Mouse (Mus musculus) frontal cortex, postnatal 10 days (tissue): ENCODE results near the gene Frat2.

ENCODE experiments used
- DNase-seq, 2 experiments: peaks; one replicate each; pipeline ENCODE4 v3.0.0; 2022; ENCODE audit warnings: low spot score in 2 of 2, mixed read lengths in 1 of 2

The Frat2 gene

DNA sequence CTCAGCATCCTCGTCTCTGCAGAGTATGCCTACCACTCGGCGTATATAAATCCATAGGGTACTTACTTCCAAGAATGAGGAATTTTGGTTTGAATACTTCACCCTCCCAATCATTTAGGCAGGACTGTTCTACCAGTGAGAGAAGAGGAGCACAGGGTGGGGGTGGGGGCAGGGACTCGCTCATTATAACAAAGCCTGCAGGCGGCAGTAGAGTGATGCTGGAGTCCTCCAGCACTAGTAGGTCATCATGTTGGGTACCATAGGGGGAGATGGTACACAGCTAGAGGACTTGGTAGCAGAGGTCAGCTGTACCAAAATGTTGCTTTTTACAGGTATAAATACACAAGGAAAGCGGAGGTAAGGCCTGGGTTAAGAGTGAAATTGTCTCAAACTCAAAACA is 3.6 kb downstream of the Frat2 start:
- no peak for DNase-seq

DNA sequence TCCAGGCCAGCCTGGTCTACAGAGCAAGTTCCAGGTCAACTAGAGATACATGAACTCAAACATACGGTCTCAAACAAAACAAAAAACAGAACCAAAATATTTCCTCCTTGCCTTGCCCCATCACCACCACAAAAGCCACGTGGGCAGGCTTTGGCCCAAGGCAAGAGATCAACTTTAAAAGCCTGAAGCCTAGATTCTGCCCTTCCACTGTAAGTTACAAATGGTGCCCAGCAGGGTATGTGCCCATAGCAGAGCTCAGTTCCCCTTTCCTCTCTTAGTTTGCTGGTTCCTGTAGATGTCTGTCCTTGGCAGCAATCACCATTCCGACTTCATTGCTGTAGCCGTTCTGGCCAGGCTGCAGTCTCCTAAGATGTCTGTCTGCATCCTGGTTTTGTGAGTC is 5.2 kb downstream of the Frat2 start:
- no peak for DNase-seq

DNA sequence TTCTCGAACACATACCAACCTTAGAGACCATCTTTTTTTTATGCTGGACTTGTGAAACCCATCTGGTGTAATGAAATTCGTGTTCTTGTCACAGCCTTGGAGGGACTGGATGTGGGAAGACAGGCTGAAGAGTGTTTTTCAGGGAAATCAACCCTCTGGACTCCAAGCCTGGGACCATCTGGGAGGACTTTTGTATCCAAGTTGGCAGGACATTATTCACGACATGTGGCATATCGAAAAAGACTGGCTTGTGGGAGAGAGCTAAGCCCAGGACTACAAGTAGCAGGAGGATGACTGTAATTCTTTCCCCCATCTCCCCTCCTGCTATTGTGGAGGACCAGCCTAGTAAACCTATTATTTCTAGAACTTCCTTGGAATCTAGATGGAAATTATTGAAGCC is 5.7 kb downstream of the Frat2 start:
- DNase-seq: no peak

DNA sequence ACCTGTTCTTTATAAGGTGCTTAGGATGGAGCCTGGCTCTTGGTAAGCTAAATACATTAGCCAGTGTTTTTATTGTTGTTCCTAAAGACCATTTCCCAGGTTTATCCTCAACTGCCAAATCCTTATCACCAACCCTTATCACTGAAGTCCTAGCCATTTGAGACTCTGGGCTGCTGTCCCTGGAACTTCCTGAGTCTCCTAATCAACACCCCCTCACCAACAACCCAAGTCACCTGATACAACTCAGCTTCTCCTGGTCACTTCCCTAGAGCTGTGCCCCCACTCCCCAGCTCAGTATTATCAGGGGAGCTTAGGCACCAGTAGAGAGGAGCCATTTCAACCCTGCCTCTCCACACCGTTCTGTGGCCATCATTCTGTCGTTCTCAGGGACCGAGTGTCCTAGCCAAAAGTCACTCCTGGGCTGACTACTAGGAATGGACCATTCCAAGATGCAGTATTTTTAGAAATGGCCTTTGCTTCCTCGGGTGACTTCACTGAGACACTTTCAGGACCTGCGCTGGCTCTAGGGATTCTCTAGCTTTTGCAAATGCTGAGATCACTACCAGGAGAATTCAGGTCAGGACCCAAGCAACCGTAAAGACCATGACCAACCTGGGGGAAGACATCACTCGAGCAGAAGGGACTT is 6.7 kb downstream of the Frat2 start:
- DNase-seq: no peak

DNA sequence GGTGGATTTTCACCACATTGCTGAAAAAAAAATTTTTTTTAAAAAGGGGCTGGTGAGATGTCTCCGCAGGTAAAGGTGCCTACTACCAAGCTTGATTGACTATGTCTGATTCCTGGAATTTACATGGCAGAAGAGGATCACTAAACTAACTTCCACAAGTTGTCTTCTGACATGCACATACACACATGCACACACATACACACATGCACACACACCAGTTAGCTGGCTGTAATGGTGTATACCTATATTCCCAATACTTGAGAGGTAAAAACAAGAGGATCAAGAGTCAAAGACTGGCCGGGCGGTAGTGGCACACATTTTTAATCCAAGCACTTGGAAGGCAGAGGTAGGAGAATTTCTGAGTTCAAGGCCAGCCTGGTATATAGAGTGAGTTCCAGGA is 8.2 kb downstream of the Frat2 start:
- no peak for DNase-seq

DNA sequence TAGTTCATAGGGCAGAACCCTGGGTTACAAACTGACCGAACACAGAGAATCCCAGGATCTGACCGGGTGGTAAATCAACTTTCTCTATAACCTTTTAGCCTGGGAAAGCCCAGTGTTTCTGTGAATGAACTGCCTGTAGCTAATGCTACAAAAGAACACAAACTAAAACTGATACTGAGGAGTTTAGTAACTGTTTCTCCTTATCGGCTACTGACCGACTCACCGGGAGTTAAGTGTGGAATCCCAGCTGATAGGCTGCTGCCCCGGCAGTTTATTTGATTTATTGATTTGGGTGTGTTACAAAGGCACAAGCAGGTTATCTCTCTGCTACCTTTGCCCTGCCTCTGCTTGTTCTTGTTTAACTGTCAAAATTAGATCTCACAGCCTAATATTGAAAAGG is 9.1 kb downstream of the Frat2 start:
- DNase-seq: no peak

DNA sequence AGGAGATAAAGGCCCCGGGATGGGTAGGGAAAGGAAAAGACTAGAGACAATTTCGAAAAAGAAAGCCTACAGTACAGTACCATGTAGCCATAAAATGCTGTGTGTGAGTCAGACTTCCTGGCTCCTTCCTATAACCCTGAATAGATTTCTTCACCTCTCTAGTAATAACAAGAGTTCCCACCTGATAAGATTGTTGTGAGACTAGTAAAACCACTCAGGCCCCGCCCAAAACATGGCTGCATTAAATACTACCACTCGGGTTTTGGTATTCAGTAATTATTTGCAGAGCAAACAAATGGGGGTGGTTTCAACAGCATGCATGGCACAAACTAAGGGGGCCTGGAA is 10.0 kb downstream of the Frat2 start:
- no peak for DNase-seq

DNA sequence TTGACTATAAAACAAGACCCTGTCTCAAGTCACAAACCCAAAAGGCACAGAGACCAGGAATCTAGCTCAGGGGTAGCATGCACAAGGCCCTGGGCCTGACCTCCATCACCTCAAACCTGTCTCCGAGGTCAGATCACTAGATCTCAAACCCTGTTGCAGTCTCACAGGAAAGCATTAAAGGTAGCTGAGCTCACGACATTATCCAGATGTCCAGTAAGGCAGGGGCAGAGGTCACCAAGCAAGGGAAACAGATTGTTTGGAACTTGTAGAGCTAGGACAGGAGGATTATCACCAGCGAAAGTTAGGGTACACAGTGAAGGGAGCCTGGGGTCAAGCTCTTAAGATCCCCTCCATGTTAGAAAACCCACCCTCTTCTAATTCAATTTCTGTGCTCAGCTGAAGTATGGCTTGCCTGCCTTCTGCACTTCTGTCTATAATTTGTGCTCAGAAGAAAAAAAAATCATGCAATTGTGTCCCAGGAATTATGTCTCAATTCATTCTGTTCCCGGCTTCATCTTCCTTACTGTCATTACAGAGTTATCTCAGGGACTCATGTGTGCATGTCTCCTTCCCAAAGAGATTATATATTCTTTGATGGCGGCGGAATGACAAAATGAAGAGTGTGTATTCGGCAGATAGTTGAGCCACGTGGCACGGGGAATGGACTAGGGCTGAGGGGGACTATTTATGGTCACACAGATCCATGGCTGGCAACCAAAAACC is 10.6 kb downstream of the Frat2 start:
- no peak for DNase-seq

DNA sequence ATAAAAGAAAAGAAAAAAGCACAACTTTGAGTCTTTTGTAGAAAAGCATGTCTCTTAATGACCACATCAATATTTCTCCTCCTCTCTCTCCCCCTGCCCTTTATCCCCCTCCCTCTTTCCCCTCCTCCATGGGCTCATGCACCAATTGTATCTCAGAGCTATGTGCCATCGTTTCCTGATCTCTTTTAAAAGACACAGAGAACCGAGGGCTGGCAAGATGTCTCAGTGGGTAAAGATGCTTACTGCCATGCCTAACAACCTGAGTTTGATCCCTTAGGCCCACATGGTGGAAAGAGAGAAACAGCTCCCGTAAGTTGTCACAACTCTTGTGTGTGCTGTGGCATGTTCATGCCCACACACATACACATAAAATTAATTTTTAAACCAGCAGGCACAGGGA is 11.2 kb downstream of the Frat2 start:
- DNase-seq: no peak

DNA sequence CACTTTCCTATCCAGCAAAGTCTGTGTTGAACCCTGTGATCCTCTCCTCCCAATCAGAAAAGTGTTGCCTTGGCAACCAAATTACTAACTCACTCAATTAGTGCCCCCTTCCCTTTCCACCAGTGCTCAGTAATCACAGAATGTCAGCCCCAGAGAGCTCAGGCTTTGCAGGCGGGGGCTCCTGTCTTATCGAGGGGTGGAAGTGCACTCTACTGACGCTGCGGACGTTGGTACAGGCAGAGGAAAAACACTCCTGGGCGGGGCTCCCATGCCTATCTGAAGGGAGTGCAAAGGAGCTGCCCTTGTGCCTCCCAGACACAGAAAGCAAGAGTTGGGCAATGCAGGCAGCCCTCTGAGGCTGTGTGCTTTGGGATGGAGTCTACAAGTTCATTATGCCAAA is 12.1 kb downstream of the Frat2 start:
- DNase-seq: peak; percentile 45 to 48

DNA sequence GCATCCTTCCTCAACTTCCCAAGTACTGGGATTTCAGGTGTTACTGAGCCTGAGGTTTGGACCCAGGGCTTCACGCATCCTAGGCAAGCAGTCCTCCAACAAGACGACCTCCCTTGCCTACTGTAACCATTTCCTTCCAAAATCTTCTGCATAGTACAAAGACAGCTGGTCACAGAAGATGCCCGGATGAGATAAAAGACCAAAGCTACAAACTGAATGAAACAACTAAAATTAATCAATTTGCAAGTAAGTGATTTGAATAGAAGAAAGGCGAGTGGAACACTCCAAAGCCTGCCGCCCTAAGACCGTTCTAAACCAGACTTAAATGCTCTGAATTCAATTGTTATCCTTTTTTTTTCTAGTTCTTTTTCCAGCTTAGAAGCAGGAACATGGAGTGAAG is 12.5 kb downstream of the Frat2 start:
- DNase-seq: no peak

DNA sequence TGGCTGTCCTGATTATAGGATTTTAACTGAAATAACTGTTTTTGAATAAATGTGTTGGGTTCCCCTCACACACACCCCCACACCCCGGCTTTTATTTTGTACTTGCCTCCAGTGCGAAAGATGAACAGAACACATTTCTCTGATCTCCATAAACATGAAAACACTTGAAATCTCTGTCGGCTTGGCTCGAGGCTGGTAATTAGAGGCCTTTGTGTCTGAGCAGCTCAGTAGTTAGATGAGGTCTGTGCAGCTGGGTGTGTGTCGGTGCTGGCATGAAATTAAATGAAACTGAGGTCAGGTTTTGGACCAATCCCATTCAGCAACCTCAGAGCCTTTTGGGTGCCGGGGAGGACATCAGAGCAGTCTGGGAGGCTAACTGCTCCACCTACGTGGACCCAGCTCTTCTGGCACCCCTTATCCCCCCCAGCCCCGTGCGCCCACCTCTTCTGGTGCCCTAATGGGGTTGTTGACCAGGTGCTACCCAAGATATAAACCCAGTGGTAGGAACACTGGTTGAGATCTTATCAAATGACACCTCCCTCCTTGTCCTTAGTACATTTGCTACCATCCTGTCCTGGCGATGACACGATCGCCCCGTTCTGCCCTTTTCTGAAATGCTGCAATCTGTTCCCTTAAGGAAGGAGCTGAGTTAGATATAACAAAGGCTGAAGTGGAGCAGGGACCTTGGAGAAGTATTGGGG is 15.3 kb downstream of the Frat2 start:
- DNase-seq: no peak

DNA sequence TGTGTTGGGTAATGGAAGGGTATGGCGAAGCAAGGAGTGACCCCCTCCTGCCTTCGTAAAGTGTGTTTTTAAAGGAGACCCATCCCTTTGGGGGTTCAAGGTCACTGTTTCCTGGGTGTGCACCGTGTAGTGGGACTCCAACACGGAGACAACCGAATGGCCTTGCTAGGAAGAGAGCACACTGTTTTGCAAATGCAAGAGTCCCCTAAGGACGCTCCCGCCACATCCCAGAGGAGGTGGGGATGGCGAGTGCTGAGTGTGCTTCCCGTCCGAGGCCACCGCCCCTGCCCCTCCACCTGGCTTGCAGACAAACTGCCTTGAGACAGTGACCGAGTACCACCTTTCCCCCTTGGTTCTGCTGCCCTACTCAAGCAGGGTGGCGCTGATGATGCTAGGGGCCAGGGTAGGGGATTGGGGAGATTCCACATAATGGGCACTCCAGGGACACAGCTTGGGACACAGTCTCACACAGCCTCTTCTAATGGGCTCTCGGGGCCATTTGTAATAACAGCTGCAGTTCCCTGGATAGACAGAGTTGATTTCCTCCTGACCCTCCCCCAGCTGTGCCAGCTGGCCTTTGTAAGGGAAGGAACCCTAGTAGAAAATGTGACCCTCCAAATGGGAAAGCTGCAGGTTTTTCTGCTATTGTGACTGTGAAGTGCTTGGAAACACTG is 16.1 kb downstream of the Frat2 start:
- no peak for DNase-seq

DNA sequence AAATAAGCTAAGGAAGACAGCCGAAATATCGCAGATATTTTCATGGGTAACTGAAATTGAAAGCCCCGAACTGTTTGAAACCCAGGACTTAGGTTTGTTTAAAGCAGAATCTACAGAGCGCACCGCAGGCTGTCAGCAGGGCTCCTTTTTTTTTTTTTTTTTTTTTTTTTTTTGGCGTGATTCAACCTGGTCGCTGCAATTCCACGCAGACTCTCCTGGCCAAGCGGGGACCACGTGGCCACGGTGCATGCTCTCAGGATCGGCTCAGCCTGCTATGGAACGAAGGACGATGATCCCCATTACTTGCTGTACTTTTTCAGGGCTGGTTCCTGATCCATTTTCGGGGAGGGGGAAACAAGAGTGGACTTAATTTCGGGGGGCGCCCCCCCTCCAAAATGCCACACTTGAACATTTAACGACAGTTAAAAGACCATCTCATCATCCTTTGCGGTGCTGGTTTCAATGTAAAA is 16.8 kb downstream of the Frat2 start:
- DNase-seq: peak in 1 of 2 experiments; percentile 37

DNA sequence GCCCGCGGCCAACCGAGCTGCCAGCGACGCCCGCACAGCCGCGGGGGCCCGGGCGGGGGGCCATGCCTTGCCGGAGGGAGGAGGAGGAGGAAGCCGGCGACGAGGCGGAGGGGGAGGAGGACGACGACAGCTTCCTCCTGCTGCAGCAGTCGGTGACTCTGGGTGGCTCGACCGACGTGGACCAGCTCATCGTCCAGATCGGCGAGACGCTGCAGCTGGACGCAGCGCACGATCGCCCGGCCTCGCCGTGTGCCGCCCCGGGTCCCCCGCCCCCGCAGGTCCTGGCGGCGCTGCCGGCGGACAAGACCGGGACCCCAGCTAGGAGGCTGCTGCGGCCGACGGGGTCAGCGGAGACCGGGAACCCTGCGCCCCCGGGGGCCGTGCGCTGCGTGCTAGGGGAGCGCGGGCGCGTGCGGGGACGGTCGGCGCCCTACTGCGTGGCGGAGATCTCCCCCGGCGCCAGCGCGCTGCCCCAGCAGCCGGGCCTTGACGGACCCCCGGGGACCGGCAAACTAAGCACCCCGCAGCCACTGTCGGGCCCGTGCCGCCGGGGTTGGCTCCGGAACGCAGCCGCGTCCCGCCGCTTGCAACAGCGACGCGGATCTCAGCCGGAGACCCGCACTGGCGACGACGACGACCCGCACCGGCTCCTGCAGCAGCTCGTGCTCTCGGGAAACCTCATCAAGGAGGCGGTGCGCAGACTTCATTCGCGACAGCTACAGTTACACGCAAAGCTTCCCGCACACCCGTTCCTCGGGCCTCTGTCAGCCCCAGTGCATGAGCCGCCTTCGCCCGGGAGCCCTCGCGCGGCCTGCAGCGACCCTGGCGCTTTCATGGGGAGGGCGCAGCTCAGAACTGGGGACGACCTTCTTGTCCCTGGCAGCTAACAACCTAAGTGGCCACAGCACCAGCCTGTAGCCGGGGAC is 17.6 kb downstream of the Frat2 start:
- peak; percentile 53 to 58 for DNase-seq

DNA sequence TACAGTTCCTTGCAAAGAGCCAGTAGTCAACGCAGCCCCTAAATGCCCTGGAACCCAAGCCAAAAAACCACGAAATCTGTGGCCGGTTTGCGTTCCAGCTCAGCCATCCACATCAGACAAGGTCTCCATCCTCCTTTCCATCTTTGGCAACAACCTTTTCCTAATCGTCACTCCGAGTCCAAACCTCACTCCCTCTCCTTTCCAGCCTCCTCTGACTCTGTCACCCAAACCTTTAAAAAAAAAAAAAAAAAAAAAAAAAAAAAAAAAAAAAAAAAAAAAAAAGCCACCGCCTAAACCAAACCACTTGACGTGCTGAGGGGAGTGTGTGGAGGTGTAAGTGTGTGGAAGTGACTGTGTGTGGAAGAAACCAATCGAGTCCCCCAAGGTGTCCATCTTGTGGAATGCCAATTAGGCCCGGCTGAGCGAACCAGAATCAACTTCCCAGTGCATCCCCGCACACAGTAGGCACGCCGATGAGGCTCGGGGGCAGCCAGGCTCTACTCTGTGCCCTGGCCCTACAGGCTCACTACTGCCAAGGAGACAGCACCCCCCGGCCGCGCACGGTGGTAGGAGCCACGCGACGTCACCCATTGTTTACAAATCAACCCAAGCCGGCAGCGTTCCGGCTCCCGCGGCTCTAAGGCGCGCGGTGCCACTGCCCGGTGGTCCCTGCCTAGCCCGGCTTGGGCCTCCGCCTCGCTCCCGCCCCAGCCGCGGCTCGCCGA is 18.4 kb downstream of the Frat2 start, which contains the start of gene Frat1:
Frat1 (plus strand) TSS at position 590 of the 725 bp plus-strand sequence.
- peak; percentile 90 to 92 for DNase-seq

DNA sequence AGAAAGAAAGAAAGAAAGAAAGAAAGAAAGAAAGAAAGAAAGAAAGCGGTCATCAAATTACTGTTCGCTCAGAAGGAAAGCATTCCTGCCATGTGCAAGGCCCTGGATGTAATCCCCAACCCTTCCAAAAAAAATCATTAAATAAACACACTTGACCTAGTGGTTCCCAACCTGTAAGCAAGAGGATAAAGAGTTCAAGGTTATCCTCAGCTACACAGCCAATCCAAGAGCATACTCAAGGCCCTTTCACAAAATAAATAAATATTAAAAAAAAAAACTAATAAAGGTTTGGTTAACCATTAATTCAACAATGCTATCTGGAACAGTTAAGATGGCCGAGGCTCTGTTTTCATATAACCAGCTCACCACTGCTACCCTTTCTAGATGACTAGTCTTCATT is 19.0 kb downstream of the Frat2 start:
- DNase-seq: no peak

DNA sequence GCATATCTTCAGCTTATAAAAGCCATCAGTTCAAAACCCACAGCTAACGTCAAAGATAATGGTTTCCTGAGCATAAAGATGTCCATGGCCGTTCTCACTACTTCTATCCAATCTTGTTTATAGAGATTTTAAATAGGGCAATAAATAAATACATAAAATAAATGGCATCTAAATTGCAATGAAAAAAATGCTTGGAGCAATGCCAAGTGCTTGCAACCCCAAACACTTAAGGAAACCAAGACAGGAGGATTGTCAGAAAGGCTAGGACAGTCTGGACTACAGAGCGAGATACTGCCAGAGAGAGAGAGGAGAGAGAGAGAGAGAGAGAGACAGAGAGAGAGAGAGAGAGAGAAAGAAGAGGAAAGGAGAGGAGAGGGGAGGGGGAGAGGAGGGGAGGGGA is 21.4 kb downstream of the Frat2 start:
- DNase-seq: no peak

DNA sequence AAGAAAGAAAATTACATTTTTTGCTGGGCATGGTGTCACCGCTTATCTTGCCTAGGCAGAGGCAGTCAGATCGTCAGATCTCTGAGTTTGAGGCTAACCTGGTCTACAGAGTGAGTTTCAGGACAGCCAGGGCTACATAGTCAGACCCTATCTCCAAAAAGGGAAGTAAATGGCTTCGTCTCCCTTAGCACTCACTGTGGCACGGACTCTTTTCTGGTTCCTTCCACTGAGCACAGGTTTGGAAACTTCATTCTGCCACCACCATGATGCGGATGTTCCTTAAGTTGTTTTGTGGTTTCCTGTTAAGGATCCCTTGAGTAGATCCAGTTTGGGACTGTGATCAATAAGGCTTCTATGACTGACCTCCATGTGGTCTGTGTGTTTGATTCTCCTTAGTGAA is 23.0 kb downstream of the Frat2 start:
- no peak for DNase-seq

DNA sequence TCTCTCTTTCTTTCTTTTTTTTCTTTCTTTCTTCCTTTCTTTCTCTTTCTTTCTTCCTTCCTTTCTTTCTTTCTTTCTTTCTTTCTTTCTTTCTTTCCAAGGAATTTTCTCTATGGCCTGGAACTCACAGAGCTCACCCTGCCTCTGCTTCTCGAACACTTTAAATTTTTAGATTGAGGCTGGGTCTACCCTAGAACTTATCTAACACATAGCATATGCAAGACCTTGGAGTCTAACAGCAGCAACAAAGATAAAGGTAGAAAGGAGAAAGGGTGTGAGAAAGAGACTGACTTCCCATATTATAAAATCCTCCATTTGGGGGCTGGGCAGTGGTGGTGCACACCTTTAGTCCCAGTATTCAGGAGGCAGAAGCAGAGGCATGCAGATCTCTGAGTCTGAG is 25.3 kb downstream of the Frat2 start:
- no peak for DNase-seq

DNA sequence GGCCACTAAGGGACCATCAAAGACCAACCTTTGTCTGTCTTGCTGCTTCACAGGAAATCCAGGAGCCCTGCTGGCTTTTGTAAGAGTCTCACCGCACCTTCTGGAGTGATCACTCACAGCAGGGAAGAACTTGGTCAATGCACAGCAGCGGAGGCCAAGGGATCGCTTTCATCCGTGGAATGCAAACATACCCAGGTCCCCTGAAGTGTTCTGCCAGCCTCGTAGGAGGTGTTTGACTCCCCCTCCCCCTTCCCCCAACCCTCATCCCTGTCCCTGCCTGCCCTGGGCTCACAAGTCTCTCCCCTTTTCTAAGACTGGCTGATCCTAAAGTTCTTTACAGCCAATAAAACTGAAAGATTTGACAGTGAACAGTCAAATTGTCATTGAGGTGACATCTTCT is 26.5 kb downstream of the Frat2 start:
- no peak for DNase-seq
